Mouse (Mus musculus) spleen, postnatal 4 days (tissue): ENCODE data around the gene Tnfrsf9.
A peak's percentile ranks its signal among the peaks of the same experiment; 100 is the strongest.
"Not testable (repeated sequence)": the region's sequence is repeated elsewhere in the genome, so short reads cannot be mapped to it uniquely, and the experiment has no call there.

ENCODE experiments used
- DNase-seq, 2 experiments: peaks; one replicate each; pipeline ENCODE4 v3.0.0; 2022; ENCODE audit warnings: low spot score in 2 of 2

Tnfrsf9 gene

DNA sequence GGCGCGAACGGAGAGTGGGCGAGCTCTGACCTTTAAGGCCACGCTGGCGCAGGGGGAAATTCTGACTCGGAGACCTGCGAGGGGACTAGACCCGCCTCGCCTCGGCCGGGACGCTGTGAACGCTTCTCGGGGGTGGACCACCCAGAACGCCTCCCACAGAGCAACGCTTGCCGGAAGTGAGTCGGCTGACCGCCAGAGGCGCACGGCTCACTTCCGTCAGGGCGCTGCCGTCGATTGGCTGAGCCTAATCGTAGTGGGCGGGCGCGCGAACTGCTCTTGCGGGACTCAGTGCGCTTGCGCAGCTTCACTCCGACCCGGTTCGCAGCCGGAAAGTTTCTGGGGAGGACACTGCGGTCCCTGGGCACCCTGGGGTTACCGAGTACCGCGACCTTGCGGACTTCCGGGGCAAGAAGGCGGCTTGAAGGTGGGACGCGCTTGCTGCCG lies at the start of gene Tnfrsf9, which contains the start of gene Park7:
Tnfrsf9 (plus strand) TSS at position 273 of the 444 bp plus-strand sequence.
Park7 (minus strand) TSS at position 148 of the 444 bp plus-strand sequence.
- DNase-seq: peak; percentile 96 to 98

DNA sequence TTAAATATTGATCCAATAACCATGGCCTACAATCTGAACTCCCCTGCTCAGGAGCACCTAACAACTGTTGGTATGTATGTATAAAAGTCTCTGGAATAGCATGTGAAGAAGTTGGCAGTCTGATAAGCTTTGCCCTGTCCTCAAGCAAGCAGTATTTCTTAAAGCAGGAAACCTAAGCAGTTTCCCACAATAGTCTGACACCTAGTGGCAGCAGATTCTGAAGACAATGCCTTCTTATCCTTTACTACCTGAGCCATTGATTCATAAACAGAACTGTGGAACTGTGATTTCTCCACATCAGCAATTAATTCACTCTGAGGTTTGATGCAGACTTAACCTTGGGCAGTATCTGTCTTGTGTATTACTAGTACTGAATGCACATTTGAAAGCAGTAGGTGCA lies 49.0 kb upstream of the Tnfrsf9 start:
- DNase-seq: no peak

DNA sequence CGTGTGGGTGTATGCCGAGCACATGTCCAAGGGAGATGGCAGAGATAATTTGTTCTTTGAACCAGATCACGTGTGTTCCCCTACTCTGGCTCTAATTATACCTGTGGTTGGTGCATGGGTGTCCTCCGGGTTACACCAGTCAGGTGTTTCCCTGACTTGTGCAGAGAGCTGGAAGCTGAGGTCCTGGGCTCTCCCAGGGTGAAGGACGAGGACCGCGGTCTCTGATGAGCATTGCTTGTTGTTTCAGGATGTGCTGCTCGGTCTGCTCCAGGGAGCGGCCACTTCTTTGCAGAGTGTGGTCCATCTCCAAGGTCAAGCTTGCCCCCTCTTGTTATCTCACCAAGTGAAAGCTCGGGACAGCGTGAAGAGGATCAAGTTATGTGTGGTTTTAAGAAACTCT lies 48.3 kb upstream of the Tnfrsf9 start:
- no peak for DNase-seq

DNA sequence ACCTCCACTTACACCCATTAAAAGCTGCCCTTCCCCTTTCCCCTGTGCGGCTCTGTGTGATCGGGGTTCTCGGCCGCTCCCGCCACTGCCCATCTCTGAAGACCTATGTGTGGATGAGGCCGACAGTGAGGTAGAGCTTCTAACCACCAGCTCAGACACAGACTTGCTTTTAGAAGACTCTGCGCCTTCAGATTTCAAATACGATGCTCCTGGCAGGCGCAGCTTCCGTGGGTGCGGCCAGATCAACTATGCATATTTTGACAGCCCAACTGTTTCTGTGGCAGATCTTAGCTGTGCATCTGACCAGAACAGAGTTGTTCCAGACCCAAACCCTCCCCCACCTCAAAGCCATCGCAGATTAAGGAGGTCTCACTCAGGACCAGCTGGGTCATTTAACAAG lies 47.9 kb upstream of the Tnfrsf9 start:
- DNase-seq: no peak

DNA sequence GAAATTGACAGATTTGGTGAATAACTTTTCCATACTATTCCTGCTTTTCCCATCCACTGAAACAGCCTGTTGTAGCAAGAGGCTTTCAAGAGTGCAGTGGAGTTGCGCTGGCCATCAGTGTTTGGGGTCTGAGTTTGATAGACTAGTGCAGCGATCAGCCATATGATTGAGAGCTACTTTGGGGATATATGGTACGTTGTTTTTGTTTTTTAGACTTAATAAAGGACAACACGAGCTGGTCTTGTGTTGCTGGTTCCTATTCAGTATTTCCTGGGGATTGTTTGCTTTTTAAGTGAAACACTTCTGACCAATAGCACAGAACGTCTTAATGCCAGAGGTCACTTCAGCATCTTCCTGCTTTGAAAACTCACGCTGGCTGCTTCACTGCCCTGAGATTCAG lies 46.2 kb upstream of the Tnfrsf9 start:
- no peak for DNase-seq

DNA sequence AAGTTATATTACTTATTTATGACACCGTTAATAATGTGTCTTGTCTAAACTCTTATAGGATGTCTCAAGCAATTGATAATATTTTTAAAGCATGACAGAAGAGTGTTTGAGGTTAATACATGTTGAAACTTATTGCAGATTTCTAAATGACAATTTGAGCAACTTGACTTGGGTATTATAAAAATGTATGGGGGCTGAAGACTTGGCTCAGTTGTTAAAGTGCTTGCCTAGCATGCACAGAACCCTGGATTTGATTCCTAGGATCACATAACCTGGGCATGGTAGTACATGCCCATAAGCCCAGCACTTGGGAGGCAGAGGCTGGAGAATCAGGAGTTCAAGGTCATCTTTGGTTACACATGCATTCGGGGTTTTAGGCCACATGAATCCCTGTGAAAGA lies 45.5 kb upstream of the Tnfrsf9 start:
- no peak for DNase-seq

DNA sequence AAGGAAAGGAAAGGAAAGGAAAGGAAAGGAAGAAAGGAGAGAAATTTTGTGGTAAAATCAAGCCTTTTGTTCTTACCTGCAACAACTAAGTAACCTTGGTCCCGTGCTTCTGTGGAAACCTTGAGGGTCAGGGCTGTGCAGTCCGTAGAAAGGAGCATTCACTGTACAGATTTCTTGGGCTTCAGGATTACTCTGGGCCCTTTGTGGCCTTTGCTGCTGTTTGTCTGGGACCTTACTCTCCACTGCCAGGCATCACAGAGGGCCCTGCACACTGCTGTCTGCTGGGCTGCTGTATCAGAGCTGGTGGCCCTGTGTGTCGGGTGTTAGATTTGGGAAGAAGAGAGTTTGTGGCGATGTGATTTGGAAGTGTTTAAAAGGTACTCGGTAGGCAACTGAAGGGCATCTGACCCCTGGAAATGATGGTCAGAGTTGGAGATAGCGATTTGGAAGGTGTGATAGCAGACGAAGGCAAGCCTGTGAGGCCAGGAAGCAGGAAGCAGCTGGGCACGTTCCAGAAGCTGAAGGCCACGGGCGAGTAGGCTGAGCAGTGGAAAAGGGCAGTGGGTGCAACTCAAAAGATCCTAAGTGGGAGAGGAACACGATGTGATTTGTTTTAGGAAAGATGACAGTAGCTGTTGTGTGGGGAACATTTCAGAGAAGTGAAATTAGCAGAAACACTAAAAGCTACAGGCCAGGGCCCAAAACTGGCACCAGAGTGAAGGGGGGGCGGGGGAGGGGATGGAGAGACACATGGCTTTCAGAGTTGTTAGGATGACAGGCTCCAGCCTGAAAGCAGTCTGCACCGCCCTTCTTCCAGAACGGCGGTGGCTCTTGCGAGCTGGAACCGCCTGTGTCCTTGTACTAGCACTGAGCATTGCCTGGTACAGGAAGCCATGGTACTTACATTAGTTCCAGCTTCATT lies 44.8 kb upstream of the Tnfrsf9 start:
- DNase-seq: no peak

DNA sequence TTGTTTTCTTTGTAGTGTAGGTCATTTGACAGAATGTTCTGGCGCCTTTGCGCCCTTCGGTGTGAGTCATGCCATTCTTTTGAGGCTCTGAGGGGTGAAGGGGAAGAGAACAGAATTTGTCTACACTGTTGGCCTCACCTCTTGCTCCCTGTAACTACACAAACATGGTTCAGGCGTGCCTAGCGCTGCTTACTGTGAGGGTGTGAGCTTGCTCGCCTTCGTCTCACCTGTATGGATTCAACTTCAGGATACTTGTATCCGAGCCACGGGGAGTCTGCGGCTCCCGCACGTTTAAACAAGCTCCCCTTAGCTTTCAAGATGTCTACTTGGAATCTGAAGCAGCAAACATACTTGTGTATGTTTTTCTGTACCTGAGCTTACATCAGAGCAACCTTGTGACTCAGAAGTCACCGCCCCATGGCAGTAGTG lies 43.4 kb upstream of the Tnfrsf9 start:
- DNase-seq: no peak

DNA sequence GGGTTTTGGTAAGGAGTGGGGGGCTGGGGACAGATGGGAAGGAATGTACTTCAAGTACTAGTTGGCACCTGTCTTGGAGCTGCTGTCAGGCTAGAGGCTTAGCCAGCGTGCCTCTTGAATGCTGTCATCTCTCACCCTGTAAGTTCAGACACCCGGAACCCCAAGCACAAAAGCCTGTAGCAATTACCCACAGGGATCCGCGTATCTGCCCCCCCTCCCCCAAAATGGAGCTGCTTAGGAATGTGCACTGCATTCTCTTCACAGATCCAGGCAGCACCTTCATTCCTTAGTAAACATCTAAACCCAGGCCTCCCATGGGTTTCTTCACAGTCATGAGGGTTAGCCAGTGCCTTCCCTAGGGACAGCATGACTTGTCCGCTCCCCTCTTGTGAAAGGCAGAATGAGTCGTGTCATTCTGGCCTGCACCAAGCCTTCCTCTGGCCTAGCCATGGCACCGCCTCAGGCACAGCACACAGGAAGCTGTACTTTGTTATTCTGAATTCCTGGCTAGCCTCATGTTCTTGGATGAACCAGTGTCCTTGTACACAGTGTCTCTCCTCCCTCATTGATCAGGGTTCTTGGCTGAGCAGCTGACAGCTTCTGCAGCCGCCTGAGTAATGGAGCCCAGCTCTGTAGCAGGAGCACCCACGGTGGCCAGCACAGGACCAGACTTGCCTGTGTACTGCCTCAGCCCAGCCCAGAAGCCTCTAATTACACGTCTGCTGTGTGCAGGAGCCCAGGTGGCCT lies 42.8 kb upstream of the Tnfrsf9 start:
- no peak for DNase-seq

DNA sequence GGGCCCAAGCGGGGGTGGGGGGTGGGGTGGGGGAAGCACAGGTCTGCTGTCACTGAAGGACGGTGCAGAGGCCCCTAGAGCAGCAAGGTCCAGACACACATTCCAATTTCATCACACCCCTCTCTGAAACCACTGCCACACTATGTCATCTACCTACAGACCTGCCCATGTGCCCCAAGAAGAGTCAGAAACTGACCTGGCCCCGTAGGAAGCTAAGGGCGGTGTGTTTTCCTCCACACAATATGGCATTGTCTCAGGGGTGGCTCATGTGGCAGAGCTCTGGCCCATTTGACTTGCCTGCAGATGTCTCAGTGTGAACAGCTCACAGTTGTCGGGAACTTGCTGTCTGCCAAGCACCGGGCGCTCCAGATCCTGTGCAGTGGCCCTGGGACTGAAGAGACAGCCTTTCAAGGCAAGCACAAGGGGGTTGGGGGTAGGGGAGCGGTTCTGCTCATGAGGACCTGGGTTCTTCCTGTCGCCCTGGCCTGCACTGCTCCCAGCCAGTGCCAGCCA lies 42.2 kb upstream of the Tnfrsf9 start:
- DNase-seq: no peak

DNA sequence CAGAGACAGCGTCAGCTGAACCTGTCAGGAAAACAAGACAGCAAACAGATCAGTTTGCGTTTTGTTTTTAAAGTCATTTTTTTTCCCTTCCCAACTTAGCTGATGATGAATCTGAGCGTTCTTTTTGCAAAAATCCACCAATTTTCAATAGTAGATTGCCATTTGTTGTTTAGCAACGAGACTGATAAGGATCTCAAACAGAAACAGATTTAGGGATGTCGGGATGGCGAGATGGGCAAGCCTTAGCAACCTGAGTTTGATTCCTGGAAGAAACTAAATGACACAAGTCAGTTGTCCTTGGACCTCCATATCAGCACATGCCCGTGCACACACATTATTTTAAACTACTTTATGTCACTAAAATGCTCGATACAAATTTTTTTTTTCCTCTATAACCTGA lies 41.7 kb upstream of the Tnfrsf9 start:
- no peak for DNase-seq

DNA sequence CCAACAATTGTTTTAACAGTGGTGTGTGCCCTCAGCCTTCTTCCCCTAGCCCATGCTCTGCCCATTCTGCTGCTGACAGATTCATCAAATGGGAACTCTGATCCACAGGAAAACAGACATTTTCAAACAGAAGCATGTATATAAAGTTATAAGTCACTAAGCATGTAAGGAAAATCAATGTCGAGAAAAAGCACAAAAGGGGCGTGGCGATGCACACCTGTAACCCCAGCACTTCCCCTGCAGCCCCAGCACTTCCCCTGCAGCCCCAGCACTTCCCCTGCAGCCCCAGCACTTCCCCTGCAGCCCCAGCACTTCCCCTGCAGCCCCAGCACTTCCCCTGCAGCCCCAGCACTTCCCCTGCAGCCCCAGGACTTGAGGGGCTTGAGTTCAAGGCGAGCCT lies 39.9 kb upstream of the Tnfrsf9 start:
- DNase-seq: not testable (repeated sequence)

DNA sequence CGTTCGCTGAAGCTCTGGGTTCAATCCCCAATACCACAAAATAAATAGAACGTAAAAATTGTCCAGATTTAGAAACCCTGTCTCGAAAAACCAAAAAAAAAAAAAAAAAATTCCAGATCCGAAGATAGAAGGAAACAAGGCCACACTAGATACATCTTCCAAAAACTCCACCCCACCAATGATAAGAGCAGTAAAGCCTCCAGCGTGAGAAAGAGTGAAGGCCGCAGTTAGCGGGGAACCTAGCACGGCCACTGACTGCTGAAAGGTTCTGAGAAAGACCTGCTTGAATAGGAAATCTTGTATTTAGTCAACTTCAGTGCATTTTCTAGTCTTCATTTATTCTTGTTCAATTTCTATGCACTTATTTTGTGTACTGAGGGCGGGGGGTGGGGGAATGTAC lies 39.0 kb upstream of the Tnfrsf9 start:
- DNase-seq: no peak

DNA sequence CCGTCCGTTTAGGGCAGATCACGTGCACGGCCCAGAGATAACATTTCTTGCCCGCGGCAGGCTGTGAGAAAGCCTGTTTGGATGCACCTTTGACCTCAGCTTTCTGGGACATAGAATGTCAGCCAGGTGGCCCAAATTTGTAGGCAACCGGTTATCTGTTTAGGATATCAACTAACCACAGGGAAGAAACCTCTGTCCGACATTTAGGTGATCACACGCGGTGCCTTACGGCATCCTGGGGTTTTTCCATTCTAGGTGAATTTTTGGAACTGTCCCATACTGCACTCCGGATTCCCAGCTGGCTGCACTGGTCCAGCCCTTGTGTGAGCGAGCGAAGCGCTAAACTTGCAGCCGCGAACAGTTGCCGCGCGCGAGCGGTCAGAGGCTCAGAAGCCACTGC lies 34.7 kb upstream of the Tnfrsf9 start:
- no peak for DNase-seq

DNA sequence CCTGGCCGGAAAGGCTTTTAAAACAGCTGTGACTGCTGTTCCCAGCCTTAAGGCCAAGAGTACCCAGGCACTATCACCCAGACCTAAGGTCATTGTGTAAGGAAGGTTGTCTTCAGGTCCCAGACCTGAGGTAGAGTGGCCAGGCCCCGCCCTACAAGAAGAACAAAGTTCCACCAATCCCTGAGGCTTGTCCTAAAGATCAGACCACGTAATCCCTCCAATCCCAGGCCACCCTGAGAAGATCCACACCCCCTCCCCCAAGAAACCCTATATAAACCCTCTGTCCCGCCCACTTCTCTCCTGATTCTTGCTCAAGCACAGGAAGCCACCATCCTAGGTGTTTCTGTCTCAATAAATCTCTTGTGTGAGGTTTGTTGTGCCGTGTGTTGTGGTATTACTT lies 34.0 kb upstream of the Tnfrsf9 start:
- DNase-seq: no peak

DNA sequence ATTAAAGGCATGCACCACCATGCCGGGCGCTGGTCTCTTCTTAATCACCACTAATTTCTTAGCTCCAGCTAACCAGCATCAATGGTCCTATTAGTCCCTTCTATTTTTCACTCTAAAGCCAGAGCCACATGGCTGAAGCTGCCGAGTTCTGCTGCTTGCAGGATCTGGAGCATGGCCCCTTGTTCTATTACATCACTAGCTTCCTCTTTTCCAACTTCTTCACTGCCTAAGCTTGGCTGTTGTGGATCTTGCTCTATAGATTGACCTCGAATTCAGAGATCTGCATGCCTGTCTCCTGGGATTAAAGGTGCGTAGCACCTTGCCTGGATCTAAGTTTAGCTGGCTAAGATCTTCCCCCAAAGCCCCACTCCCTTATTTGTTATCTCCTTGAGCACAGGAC lies 31.7 kb upstream of the Tnfrsf9 start:
- DNase-seq: no peak

DNA sequence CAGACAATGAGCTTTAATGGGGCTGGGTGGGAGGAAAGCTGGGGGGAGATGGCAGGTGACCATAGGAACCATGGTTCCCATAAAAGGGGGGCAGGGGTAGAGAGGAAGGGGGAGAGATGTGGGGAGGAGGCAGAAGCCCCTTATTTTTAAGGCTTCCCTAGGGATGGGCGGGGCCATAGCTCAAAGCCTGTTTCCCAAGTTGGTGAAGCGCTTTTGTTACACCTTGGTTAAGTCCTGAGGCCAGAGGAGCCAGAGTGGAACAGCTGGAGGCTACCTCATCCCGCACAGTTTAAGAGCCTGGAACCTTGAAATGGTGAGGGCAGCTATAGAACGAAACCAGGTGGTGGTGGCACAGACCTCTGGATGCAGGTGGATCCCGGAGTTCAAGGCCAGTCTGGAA lies 26.5 kb upstream of the Tnfrsf9 start:
- DNase-seq: no peak

DNA sequence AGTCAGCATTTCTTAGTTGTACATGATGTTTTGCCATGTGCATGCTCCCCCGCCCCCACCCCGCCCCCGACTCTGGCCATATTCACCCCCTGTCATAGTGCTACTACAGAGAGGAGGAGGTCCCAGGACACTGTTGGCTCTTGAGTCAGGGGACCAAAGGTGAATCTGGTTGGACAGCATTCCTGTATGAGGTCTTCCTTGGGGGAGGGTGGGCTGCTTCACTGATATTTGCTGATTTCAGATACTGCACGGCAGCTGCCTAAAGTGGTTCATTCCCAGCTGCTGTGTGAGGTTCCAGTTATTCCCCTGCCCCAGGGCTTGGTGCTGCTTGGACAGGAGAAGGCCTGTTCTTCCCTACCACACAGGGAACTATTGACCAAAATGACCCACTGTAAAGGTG lies 25.9 kb upstream of the Tnfrsf9 start:
- DNase-seq: no peak

DNA sequence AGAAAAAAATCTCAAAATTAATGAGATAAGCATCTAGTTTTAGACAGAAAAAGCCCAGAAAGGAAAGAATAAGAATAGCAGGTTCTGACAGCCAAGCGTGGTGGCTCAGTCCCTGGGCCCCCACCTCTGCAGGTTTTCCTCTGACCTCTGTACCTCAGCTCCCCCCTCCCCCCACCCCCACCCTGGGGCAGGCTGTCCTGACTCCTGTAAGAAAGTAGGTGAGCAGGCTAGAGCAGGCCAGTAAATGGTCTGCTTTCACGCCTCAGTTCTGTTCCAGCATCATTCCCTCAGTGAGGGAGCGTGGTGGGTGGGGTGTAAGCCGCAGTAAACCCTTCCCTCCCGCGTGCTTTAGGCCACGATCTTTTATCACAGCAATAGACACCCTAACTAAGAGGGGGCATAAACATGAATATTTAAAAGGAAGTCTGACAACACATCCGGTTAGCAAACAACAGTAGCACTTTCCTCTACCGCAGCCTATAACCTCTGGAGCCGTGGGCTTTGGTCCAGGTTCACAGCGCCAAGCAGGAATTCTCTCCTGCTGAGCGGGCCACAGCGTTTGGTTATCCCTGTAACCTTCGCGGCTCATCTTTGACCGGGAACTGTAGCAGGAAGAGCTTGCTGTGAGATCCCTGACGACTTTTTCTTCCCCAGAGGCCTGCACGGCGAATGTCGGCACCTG lies 24.9 kb upstream of the Tnfrsf9 start:
- DNase-seq: no peak

DNA sequence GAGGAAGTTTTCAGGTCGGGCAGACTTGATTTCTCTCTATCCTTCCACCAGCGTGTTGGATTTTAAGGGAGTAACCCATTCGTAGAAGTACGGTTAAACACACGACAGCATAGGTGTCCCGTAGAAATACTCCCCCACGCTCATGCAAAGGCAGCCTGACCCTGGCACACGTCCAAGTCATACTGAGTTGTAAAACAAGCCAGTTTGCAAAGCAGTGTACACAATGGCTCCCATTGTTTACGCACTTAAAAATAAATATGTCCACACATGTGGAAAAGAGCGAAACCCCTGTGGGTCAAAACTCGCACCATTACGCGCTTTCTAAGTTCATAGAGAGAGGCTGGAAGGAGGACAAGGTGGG lies 24.4 kb upstream of the Tnfrsf9 start:
- DNase-seq: no peak

DNA sequence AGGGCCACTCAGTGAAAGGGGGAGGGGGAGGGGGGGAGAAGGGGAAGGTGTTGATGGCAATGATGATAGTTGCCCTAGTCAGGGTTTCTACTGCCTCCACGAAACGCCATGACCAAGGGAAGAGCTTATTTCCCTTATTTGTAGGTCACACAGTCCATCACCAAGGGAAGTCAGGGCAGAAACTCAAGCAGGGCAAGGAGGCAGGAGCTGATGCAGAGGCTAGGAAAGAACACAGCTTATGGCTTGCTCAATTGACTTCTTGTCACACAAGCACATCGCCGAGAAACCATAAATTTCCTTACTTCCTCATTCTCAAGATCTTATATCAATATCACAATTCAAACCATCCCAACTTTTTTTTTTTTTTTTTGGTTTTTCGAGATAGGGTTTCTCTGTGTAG lies 23.1 kb upstream of the Tnfrsf9 start:
- DNase-seq: no peak
